ENCODE assay signal across 9 mouse cellular contexts in the genomic region with DNA sequence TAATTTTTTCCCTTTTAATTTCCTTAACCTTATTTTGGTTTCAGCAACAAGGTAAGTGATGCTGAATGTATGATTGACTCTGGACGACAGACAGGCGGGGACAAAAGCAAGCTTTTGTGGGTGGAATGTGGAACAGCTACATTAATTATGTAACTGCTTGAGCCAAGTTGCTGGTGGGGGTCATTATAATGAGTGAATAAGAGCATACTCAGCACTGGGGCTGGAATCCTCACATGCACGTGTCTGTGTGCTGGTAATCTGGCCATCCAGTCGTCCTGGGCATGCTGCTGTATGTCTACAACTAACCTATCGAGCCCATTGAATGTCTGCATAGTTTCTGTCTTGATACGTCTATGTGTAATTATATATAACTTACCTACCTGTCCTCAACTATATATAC. TPM values are rescaled to one million over a fixed set of nuclear protein-coding genes. Genes with fewer than 3 reads are reported as not detected.
DNase-seq lines count a peak whose midpoint lies in the region; ATAC-seq lines count a peak whose summit lies in the region.
"Had no signal": no experiment of that assay in that cellular context is flagged by ENCODE, and none has a peak within 500 bp of the region (broad histone marks: within the 10 kb centered on the region; RNA-seq: fewer than 3 reads in every experiment).

No protein-coding gene starts in this region.

- 0 out of 2 replicates have a peak overlapping the region, but pooled peaks have one; percentile 16 for H3K9ac ChIP-seq in kidney, embryonic 15.5 days
- peak overlapping the region; percentile 51; the same call in 1 of the 2 replicates for H3K9ac ChIP-seq in forebrain, embryonic 16.5 days (replicated peaks; ENCODE audit: low read depth, low read length)
- H3K9ac ChIP-seq in midbrain, embryonic 14.5 days (replicated peaks; ENCODE audit: low read length) = peak overlapping the region; percentile 48
- H3K9ac ChIP-seq: liver, embryonic 13.5 days had no signal

- H3K4me3 ChIP-seq in kidney, embryonic 15.5 days (replicated peaks) = no peak overlapping the region
- H3K4me3 ChIP-seq in embryonic facial prominence, embryonic 10.5 days = peak overlapping the region; percentile 48
- peak overlapping the region; percentile 35 for H3K4me3 ChIP-seq in forebrain, embryonic 16.5 days (replicated peaks; ENCODE audit: low read length)
- peak overlapping the region; percentile 34 for H3K4me3 ChIP-seq in midbrain, embryonic 14.5 days (replicated peaks; ENCODE audit: low read depth, low read length)
- H3K4me3 ChIP-seq: liver, embryonic 13.5 days had no signal

- no peak for ATAC-seq in kidney, embryonic 15.5 days (replicated peaks; ENCODE audit: low FRiP score)
- ATAC-seq in forebrain, embryonic 16.5 days = peak; percentile 32; the same call in 1 of the 2 replicates
- ATAC-seq in midbrain, embryonic 14.5 days (ENCODE audit: low FRiP score, low TSS enrichment) = no peak

- no peak for DNase-seq in kidney, postnatal 4 days
- no peak for DNase-seq in embryonic facial prominence, embryonic 10.5 days (ENCODE audit: low spot score)
- peak; percentile 53 for DNase-seq in midbrain, embryonic 14.5 days
- DNase-seq in gastrocnemius, adult 18-20 months (ENCODE audit: low spot score) = no peak
- no peak for DNase-seq in urinary bladder, postnatal 25 days (ENCODE audit: low spot score)
- no peak for DNase-seq in adrenal gland, adult (ENCODE audit: inconsistent age in 2 of 2, low spot score in 1 of 2)
- DNase-seq: liver, embryonic 13.5 days had no signal

- H3K4me2 ChIP-seq in kidney, embryonic 15.5 days = peak overlapping the region; percentile 52
- peak overlapping the region; percentile 53 for H3K4me2 ChIP-seq in forebrain, embryonic 16.5 days (ENCODE audit: low read length)
- H3K4me2 ChIP-seq in midbrain, embryonic 14.5 days (ENCODE audit: low read length) = peak overlapping the region; percentile 64

- WGBS in kidney, embryonic 15.5 days = 53% methylated on average over 6 of the region's 6 CpGs
- 55% methylated on average over 6 of the region's 6 CpGs for WGBS in embryonic facial prominence, embryonic 10.5 days
- WGBS in forebrain, embryonic 16.5 days = 18% methylated on average over 6 of the region's 6 CpGs
- 21% methylated on average over 6 of the region's 6 CpGs for WGBS in midbrain, embryonic 14.5 days

- H3K36me3 ChIP-seq in kidney, embryonic 15.5 days = no peaks in the 10 kb centered on the region
- H3K36me3 ChIP-seq in embryonic facial prominence, embryonic 10.5 days (replicated peaks) = no peaks in the 10 kb centered on the region
- no peaks in the 10 kb centered on the region for H3K36me3 ChIP-seq in forebrain, embryonic 16.5 days (ENCODE audit: control insufficient read depth, insufficient read depth)
- H3K36me3 ChIP-seq in midbrain, embryonic 14.5 days (ENCODE audit: control insufficient read depth, insufficient read depth, low read length) = no peaks in the 10 kb centered on the region
- H3K36me3 ChIP-seq: liver, embryonic 13.5 days had no signal

- H3K4me1 ChIP-seq in kidney, embryonic 15.5 days = peaks cover 7% of the 10 kb centered on the region
- peaks cover 13% of the 10 kb centered on the region for H3K4me1 ChIP-seq in embryonic facial prominence, embryonic 10.5 days
- H3K4me1 ChIP-seq in forebrain, embryonic 16.5 days (replicated peaks; ENCODE audit: control insufficient read depth, insufficient read depth, low read length) = peaks cover 11% of the 10 kb centered on the region
- peaks cover 13% of the 10 kb centered on the region for H3K4me1 ChIP-seq in midbrain, embryonic 14.5 days (ENCODE audit: control insufficient read depth, insufficient read depth, low read length)
- H3K4me1 ChIP-seq: liver, embryonic 13.5 days had no signal

- no peak overlapping the region; the same call in 1 of the 2 replicates for H3K27ac ChIP-seq in kidney, embryonic 15.5 days
- H3K27ac ChIP-seq in embryonic facial prominence, embryonic 10.5 days (replicated peaks) = peak overlapping the region; percentile 80
- peak overlapping the region; percentile 69 for H3K27ac ChIP-seq in forebrain, embryonic 16.5 days (ENCODE audit: low read length)
- peak overlapping the region; percentile 83 for H3K27ac ChIP-seq in midbrain, embryonic 14.5 days (replicated peaks; ENCODE audit: low read depth, low read length)
- H3K27ac ChIP-seq: liver, embryonic 13.5 days had no signal

- no peaks in the 10 kb centered on the region for H3K9me3 ChIP-seq in kidney, embryonic 15.5 days (replicated peaks)
- no peaks in the 10 kb centered on the region for H3K9me3 ChIP-seq in embryonic facial prominence, embryonic 10.5 days
- no peaks in the 10 kb centered on the region for H3K9me3 ChIP-seq in forebrain, embryonic 16.5 days (ENCODE audit: control insufficient read depth, low read length)
- H3K9me3 ChIP-seq in midbrain, embryonic 14.5 days (ENCODE audit: control insufficient read depth, low read length) = no peaks in the 10 kb centered on the region
- H3K9me3 ChIP-seq: liver, embryonic 13.5 days had no signal

- H3K27me3 ChIP-seq in kidney, embryonic 15.5 days = no peaks in the 10 kb centered on the region
- no peaks in the 10 kb centered on the region for H3K27me3 ChIP-seq in embryonic facial prominence, embryonic 10.5 days (replicated peaks; ENCODE audit: low read depth, poor library complexity, severe bottlenecking)
- no peaks in the 10 kb centered on the region for H3K27me3 ChIP-seq in forebrain, embryonic 16.5 days (replicated peaks; ENCODE audit: control insufficient read depth, insufficient read depth, low read length)
- no peaks in the 10 kb centered on the region for H3K27me3 ChIP-seq in midbrain, embryonic 14.5 days (ENCODE audit: control insufficient read depth, insufficient read depth, low read length)
- H3K27me3 ChIP-seq: liver, embryonic 13.5 days had no signal

RNA-seq across cellular contexts. Expression of gene Atp8b5, which starts 57.3 kb away (rescaled TPM):
- 0.27 and 0.50 TPM in 2 replicates for polyA plus RNA-seq in kidney, embryonic 15.5 days (2015; fragmentation: Nextera tagmentation; extraction: Ambion mirVana)
- polyA plus RNA-seq in embryonic facial prominence, embryonic 10.5 days (2016; fragmentation: Nextera tagmentation; extraction: Ambion mirVana) = 0.16 and 0.36 TPM in 2 replicates
- 0.39 and 0.63 TPM in 2 replicates for polyA plus RNA-seq in forebrain, embryonic 16.5 days (2015; fragmentation: Nextera tagmentation; extraction: Ambion mirVana)
- 0.23 and 0.57 TPM in 2 replicates for polyA plus RNA-seq in midbrain, embryonic 14.5 days (2014; fragmentation: Nextera tagmentation; extraction: Ambion mirVana)
- not detected for total RNA-seq in gastrocnemius, adult 18-20 months (2021)
